Mouse (Mus musculus) olfactory bulb, adult 2 months (tissue): ENCODE data around the gene Zfp870. TPM values are rescaled to one million over a fixed set of nuclear protein-coding genes. Genes with fewer than 3 reads are reported as not detected.
A peak's percentile ranks its signal among the peaks of the same experiment; 100 is the strongest.

Experiments used
- H3K27ac ChIP-seq: fragments of 200-500 bp; 2 replicates; pipeline ENCODE4 v1.5.1; 2012; ENCODE audit warnings: low read depth, low read length; ENCODE audit not compliant: insufficient read depth
- H3K4me1 ChIP-seq: fragments of 200-500 bp; 2 replicates; pipeline ENCODE4 v1.6.1; 2012; ENCODE audit warnings: low read length; ENCODE audit not compliant: control insufficient read depth, insufficient read depth
- H3K4me3 ChIP-seq: fragments of 200-500 bp; 2 replicates; pipeline ENCODE4 v1.5.1; 2012; ENCODE audit warnings: mild to moderate bottlenecking, low read depth, low read length, moderate library complexity; ENCODE audit not compliant: insufficient read depth
- CTCF ChIP-seq: fragments of 200-500 bp; IDR thresholded peaks from 2 replicates; pipeline ENCODE4 v1.5.1; 2012; ENCODE audit warnings: low read depth, mild to moderate bottlenecking, low read length, moderate library complexity; ENCODE audit not compliant: insufficient read depth
- POLR2A ChIP-seq: fragments of 200-500 bp; IDR thresholded peaks from 2 replicates; pipeline ENCODE4 v1.6.1; 2012; ENCODE audit warnings: mild to moderate bottlenecking, low read depth, low read length, moderate library complexity; ENCODE audit not compliant: insufficient read depth
- WGBS: fragments of 180-500 bp; shearing (Covaris S2); methylation state at CpG from one replicate; pipeline ENCODE4 v1.1.7; 2018; 5-methylcytosine and 5-hydroxymethylcytosine counted together
- polyA plus RNA-seq: library from polyadenylated mRNA; stranded (reverse); fragments of >200 nt; gene quantifications from 2 replicates; pipeline ENCODE4 v1.2.4, GENCODE M21; 2012; ENCODE audit warnings: low replicate concordance; ENCODE audit not compliant: missing spikeins, insufficient read depth, insufficient read length

The Zfp870 gene
- polyA plus RNA-seq: not detected in 2 replicates

DNA sequence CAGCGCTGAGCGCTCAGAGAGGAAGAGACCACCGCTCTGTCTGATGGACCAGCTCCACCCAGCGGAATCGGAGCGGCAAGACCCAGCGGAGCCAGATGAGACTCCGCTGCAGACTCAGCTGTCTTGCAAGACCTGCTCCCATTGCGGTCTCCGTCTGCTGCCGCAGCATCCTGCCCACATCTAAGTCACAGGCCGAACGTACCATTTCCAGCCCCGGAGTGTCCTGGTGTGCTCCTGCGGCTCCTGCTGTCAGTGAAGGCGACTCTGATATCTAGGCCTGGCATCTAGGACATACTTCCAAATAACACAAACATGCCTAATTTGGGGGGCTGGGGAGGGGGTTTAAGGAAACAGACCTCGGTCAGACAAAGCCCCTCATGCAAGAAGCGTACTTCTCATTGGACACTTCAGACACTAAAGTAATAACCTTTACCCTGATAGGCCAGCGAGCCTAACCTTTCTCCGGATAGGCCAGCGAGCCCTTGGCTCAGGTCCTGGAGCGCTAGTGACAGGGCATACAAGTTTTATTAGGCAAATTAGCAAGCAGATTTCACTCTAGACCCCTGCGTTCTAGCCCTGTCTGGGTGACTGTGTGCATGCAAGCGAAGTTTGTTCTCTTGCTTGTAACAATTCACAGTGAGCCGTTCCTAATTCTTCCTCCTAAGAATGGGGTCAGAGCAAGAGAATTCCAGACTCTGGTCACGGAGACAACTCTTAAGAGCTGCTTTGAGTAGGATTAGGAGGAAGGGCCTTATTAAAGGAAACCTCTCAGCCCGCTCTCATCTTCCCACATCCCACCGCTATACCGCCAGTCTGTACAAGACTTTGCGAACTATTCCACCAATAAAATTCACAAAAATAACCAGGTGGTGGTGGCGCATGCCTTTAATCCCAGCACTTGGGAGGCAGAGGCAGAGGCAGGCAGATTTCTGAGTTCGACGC is at the start of gene Zfp870:
Gene Zfp870 (minus strand): TSS at position 404 of the 942 bp plus-strand sequence.
- peaks cover 10% of the 10 kb centered on the region for H3K4me1 ChIP-seq
- H3K4me3 ChIP-seq: peak within 1 kb of the TSS; percentile 66
- H3K27ac ChIP-seq: peak within 1 kb of the TSS; percentile 55
- TF ChIP-seq CTCF (peak; percentile 35; the same call in 1 of the 2 replicates), POLR2A (no peak)
- WGBS: 8% methylated on average over 33 of the region's 33 CpGs

DNA sequence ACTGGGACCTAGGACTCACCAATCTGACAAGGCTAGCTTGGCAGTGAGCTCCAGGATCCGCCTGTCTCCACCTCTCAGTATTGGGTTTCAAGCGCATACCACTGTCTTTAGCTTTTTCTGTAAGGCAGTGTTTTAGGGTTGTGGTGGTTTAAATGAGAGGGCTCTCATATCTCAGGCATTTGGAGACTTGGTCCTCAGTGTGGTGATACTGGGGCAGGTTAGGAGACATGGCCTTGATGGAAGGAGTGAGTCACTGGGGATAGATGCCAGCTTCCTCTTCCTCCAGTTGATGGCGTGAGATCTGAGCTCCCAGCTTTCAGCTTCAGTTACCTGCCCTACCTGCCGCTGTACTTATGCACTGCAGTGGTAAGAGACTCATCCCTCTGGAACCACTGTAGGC is 48.4 kb upstream of the Zfp870 start:
- TF ChIP-seq POLR2A (no peak), CTCF (no peak)
- 81% methylated on average over 4 of the region's 4 CpGs for WGBS
- H3K4me3 ChIP-seq: no peak overlapping the region
- H3K27ac ChIP-seq: no peak overlapping the region
- H3K4me1 ChIP-seq: no peaks in the 10 kb centered on the region

DNA sequence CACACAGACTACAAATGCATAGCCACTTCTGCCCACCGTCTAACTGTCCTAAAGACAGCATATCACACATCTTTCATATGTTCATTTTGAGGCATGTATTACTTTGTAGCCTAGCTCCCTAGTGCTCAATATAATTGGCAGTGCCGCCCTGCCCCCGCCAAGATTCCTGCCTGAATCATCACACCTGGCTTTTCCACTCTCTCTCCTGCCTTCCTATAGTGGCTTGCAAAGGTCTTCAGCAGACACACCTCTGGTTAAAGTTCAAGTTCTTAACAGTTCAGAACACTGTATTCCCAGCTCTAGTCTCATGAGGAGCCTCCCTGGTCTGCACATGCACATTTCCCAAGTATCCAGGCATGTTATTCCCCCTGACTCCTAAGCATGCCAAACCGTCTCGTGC is 36.4 kb upstream of the Zfp870 start:
- 82% methylated on average over 5 of the region's 5 CpGs for WGBS
- Histone ChIP-seq H3K27ac (no peak overlapping the region), H3K4me3 (no peak overlapping the region), H3K4me1 (peaks cover 6% of the 10 kb centered on the region; the same call in 1 of the 2 replicates)
- TF ChIP-seq CTCF (no peak), POLR2A (no peak)

DNA sequence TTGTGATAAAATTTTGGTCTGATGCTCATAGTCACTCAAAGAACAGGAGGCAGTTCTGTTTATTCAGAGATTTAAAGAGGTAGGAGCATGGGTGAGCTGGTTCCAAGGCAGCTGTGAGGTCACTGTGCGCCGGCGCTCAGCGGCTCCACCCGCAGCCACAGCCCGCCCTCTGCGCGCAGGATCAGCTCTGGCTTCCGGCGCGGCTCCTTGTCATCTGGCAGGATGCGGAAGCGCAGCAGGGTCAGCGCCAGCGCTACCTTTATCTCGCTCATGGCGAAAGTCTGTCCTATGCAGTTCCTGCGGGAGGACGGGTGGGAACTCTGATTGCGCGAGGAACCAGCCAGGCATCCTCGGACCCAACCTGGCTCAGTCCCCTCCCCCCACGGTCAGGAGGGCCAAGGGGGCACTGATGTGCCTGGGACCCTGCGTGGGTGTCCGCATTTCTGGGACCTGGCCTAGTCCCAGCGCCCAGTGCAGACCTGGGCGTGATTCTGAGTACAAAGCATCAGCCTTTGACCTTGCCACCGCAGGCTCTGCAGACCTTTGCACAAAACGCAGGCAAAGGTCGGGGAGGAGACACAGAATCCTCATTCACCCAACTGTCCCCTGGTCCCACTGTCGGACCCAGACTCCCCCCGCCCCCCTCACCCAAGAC is 33.3 kb upstream of the Zfp870 start:
- Histone ChIP-seq H3K4me1 (peaks cover 6% of the 10 kb centered on the region; the same call in 1 of the 2 replicates), H3K27ac (peak overlapping the region; percentile 56), H3K4me3 (peak overlapping the region; percentile 59)
- 14% methylated on average over 32 of the region's 32 CpGs for WGBS
- TF ChIP-seq CTCF (no peak), POLR2A (peak; percentile 80)

DNA sequence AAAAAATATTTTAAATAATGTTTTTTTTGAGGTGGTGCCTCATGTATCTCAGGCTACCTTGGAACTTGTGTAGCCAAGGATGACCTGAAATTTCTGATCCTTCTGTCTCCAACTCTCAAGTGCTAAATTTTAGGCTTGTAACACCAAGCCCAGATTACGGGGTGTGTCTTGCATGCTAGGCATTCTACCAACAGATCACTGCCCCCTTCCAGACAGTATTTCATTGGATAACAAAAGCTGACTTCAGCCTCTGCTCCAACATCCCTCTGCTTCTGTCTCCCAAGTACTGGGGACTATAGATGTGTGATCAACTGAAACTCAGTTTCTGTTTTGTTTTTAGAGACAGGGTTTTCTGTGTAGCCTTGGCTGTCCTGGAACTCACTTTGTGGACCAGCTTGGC is 32.2 kb upstream of the Zfp870 start:
- 96% methylated on average over 1 of the region's 1 CpGs for WGBS
- Histone ChIP-seq H3K4me3 (no peak overlapping the region), H3K4me1 (peaks cover 6% of the 10 kb centered on the region; the same call in 1 of the 2 replicates), H3K27ac (no peak overlapping the region)
- no peak for TF ChIP-seq POLR2A
- no peak for TF ChIP-seq CTCF

DNA sequence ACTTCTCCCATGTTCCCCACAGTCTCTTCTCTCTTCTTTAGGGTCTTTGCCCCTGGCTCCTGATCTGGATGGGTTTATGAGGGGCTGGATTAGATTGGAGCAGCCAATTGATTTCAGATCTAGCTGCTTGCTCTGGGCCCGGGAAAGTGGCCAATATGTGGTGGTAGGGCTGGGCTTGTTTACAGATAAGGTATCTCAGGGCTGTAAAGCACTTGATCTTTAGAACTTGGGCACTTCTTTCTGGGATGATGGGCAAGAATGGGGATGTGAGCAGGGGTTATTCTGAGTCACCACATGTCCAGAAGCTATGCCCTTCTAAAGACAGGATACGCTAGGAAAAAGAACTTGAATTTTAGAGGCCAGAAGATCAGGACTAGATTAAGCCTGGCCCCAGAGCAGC is 27.7 kb upstream of the Zfp870 start:
- WGBS: 82% methylated on average over 2 of the region's 2 CpGs
- TF ChIP-seq POLR2A: no peak
- no peak for TF ChIP-seq CTCF
- Histone ChIP-seq H3K4me1 (no peaks in the 10 kb centered on the region), H3K4me3 (no peak overlapping the region), H3K27ac (no peak overlapping the region)

DNA sequence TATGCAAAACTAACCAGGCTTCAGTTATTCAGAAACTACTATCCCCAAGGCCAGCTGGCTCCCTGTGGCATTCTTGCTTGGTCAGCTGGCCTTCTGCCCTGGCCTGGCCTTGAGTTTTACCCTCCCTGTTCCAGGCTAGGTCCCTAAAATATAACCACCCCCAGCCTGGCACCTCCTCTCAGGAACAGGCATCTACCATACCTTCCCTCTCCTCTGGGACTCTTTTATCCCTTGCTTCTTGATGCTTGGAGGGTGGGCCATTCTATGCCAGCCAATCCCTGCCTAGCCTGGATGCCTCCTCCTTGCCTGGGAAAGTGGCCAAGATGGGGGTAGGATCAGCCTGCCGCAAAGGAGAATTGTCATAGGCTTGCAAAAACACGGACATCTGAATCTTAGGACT is 25.7 kb upstream of the Zfp870 start, which contains the start of gene Cyp4f14:
Gene Cyp4f14 (minus strand): TSS at position 212 of the 400 bp plus-strand sequence.
- Histone ChIP-seq H3K4me1 (no peaks in the 10 kb centered on the region), H3K4me3 (no peak within 1 kb of the TSS), H3K27ac (no peak within 1 kb of the TSS)
- TF ChIP-seq POLR2A (no peak), CTCF (no peak)
- 10% methylated on average over 2 of the region's 2 CpGs for WGBS

DNA sequence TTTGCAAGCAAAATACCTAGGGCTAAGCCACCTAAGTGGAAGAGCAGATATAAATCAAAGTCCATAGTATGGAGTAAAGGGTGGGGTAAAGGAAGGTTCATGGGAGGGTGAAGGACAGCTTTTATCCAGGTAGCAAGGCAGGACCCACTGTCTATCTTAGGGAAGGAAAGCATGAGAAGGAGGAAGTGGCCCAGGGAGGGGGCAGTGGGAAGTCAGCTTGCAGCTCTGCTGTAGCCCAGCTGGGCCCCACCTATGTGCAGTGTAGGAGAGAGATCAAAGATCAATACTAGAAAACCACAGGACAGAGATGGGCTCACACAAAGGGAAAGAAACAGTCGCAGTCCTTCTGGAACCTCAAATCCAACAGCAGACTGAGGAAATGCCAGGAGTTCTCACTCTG is 24.6 kb upstream of the Zfp870 start:
- no peak for TF ChIP-seq POLR2A
- TF ChIP-seq CTCF: no peak
- Histone ChIP-seq H3K4me3 (no peak overlapping the region), H3K27ac (no peak overlapping the region), H3K4me1 (no peaks in the 10 kb centered on the region)
- 85% methylated on average over 1 of the region's 1 CpGs for WGBS

DNA sequence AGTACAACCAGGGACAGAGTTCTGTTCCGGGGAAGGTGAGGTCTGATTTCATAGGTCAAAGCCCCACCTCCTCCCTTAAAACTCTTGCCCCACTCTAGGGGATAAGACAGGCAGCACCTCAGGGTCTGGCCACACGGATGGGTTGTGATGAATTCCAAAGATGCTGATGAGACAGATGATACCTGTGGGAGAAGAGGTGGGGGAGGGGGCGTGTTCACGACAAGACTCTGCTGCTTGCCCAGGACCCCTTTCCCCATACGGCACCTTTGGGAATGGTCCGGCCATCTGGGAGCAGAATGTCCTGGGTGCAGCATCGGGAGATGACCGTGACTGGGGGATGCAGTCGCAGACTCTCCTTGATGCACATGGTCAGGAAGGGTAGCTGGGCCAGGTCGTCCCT is 14.7 kb upstream of the Zfp870 start:
- 82% methylated on average over 10 of the region's 10 CpGs for WGBS
- TF ChIP-seq CTCF (no peak), POLR2A (no peak)
- Histone ChIP-seq H3K4me1 (peaks cover 4% of the 10 kb centered on the region), H3K27ac (no peak overlapping the region), H3K4me3 (no peak overlapping the region)
